Mouse (Mus musculus) intestine, embryonic 16.5 days (tissue): ENCODE measurements around the gene Mbd3. TPM values are rescaled to one million over a fixed set of nuclear protein-coding genes. Genes with fewer than 3 reads are reported as not detected.

Source experiments
- ATAC-seq: fragments of 200-750 bp; cut with Nextera tagmentation; 2 replicates; pipeline ENCODE4 v1.8.0; 2017; ENCODE audit warnings: moderate TSS enrichment, moderate library complexity
- H3K27ac ChIP-seq: fragments of 300-500 bp; sonication (generic); 2 replicates; pipeline ENCODE4 v1.5.1; 2014; ENCODE audit warnings: mild to moderate bottlenecking, low read length
- H3K27me3 ChIP-seq: fragments of 300-500 bp; sonication (generic); replicated peaks from 2 replicates; pipeline ENCODE4 v1.6.1; 2014; ENCODE audit warnings: low read length, control low read depth, mixed read lengths; ENCODE audit not compliant: control insufficient read depth, insufficient read depth
- H3K36me3 ChIP-seq: fragments of 300-500 bp; sonication (generic); 2 replicates; pipeline ENCODE4 v1.6.1; 2014; ENCODE audit warnings: low read length, control low read depth; ENCODE audit not compliant: control insufficient read depth, insufficient read depth
- H3K4me1 ChIP-seq: fragments of 300-500 bp; sonication (generic); 2 replicates; pipeline ENCODE4 v1.6.1; 2014; ENCODE audit warnings: low read length, control low read depth, mixed read lengths; ENCODE audit not compliant: control insufficient read depth, insufficient read depth
- H3K4me2 ChIP-seq: fragments of 300-500 bp; sonication (generic); 2 replicates; pipeline ENCODE4 v1.6.1; 2014; ENCODE audit warnings: low read depth, low read length, control low read depth
- H3K4me3 ChIP-seq: fragments of 300-500 bp; sonication (generic); 2 replicates; pipeline ENCODE4 v1.5.1; 2014; ENCODE audit warnings: mild to moderate bottlenecking, low read length
- H3K9ac ChIP-seq: fragments of 300-500 bp; sonication (generic); 2 replicates; pipeline ENCODE4 v1.6.1; 2014; ENCODE audit warnings: low read depth, low read length
- H3K9me3 ChIP-seq: fragments of 300-500 bp; sonication (generic); 2 replicates; pipeline ENCODE4 v1.6.1; 2016; ENCODE audit warnings: low read length, control low read depth; ENCODE audit not compliant: control insufficient read depth
- whole genome bisulfite sequencing: fragments of 180-500 bp; shearing (Covaris S2); extraction: QIAGEN DNeasy Blood & Tissue Kit; methylation state at CpG from one replicate; pipeline ENCODE4 v1.1.7; 2014; 5-methylcytosine and 5-hydroxymethylcytosine counted together
- polyA plus RNA-seq: library from polyadenylated mRNA; unstranded; fragments of >200 nt; fragmentation: Nextera tagmentation; extraction: Ambion mirVana; gene quantifications from 2 replicates; pipeline ENCODE4 v1.2.1, GENCODE M21; 2015

Mbd3 gene
- polyA plus RNA-seq, 1 experiment from 2014 or later, result 144 TPM

GRCm38 (mm10) chr10:80417841-80418240, 18.5 kb upstream of the Mbd3 start:
- Histone ChIP-seq H3K4me2 (no peak overlapping the region), H3K27me3 (no peaks in the 10 kb centered on the region), H3K4me1 (peaks cover 39% of the 10 kb centered on the region), H3K27ac (no peak overlapping the region), H3K9ac (no peak overlapping the region), H3K36me3 (peaks cover 46% of the 10 kb centered on the region), H3K4me3 (no peak overlapping the region), H3K9me3 (no peaks in the 10 kb centered on the region)
- ATAC-seq, result no peak
- WGBS, result 88% methylated on average over 1 of the region's 1 CpGs

GRCm38 (mm10) chr10:80417371-80417770, 18.0 kb upstream of the Mbd3 start:
- no peaks in the 10 kb centered on the region for H3K27me3 ChIP-seq
- H3K4me1 ChIP-seq, result peaks cover 38% of the 10 kb centered on the region
- 87% methylated on average over 10 of the region's 10 CpGs for WGBS
- H3K9ac ChIP-seq, result no peak overlapping the region
- no peaks in the 10 kb centered on the region for H3K9me3 ChIP-seq
- peaks cover 51% of the 10 kb centered on the region for H3K36me3 ChIP-seq
- H3K27ac ChIP-seq, result no peak overlapping the region
- no peak for ATAC-seq
- H3K4me2 ChIP-seq, result no peak overlapping the region
- H3K4me3 ChIP-seq, result no peak overlapping the region

- H3K4me1 ChIP-seq, result peaks cover 25% of the 10 kb centered on the region
- 87% methylated on average over 7 of the region's 7 CpGs for WGBS
- H3K27me3 ChIP-seq, result no peaks in the 10 kb centered on the region
- no peak for ATAC-seq
- no peak overlapping the region for H3K4me2 ChIP-seq
- H3K27ac ChIP-seq, result no peak overlapping the region
- H3K36me3 ChIP-seq, result peaks cover 60% of the 10 kb centered on the region
- no peaks in the 10 kb centered on the region for H3K9me3 ChIP-seq
- H3K4me3 ChIP-seq, result no peak overlapping the region
- H3K9ac ChIP-seq, result no peak overlapping the region
Measured at GRCm38 (mm10) chr10:80415566-80415965, 16.2 kb upstream of the Mbd3 start.

- 82% methylated on average over 44 of the region's 44 CpGs for WGBS
Measured at GRCm38 (mm10) chr10:80412656-80413541, 13.5 kb upstream of the Mbd3 start.

GRCm38 (mm10) chr10:80407924-80408323, 8.6 kb upstream of the Mbd3 start:
- H3K27ac ChIP-seq, result no peak overlapping the region
- peaks cover 39% of the 10 kb centered on the region for H3K36me3 ChIP-seq
- 0 out of 2 replicates have a peak, but pooled peaks cover 2% of the 10 kb centered on the region for H3K9me3 ChIP-seq
- peaks cover 22% of the 10 kb centered on the region for H3K4me1 ChIP-seq
- H3K9ac ChIP-seq, result peak overlapping the region; percentile 93
- WGBS, result 35% methylated on average over 4 of the region's 4 CpGs
- no peak for ATAC-seq
- no peak overlapping the region for H3K4me2 ChIP-seq
- 0 out of 2 replicates have a peak overlapping the region, but pooled peaks have one; percentile 95 for H3K4me3 ChIP-seq
- H3K27me3 ChIP-seq, result no peaks in the 10 kb centered on the region

More at GRCm38 (mm10) chr10:80412656-80413541, 13.5 kb upstream of the Mbd3 start:
- no peaks in the 10 kb centered on the region for H3K9me3 ChIP-seq
- H3K9ac ChIP-seq, result no peak overlapping the region
- H3K4me3 ChIP-seq, result no peak overlapping the region
- no peaks in the 10 kb centered on the region for H3K27me3 ChIP-seq
- H3K36me3 ChIP-seq, result peaks cover 51% of the 10 kb centered on the region
- H3K27ac ChIP-seq, result 0 out of 2 replicates have a peak overlapping the region, but pooled peaks have one; percentile 6
- ATAC-seq, result no peak
- peaks cover under 1% of the 10 kb centered on the region for H3K4me1 ChIP-seq
- H3K4me2 ChIP-seq, result no peak overlapping the region

- H3K9ac ChIP-seq, result peak within 1 kb of the TSS; percentile 93
- H3K4me3 ChIP-seq, result peak within 1 kb of the TSS; percentile 95
- H3K36me3 ChIP-seq, result peaks cover 35% of the 10 kb centered on the region
- H3K27ac ChIP-seq, result peak within 1 kb of the TSS; percentile 82
- H3K4me2 ChIP-seq, result peak within 1 kb of the TSS; percentile 61
- peak; percentile 84 for ATAC-seq
- H3K9me3 ChIP-seq, result 0 out of 2 replicates have a peak, but pooled peaks cover 2% of the 10 kb centered on the region
- under 1% methylated on average over 27 of the region's 27 CpGs for WGBS
- H3K4me1 ChIP-seq, result peaks cover 22% of the 10 kb centered on the region
- H3K27me3 ChIP-seq, result no peaks in the 10 kb centered on the region
Measured at GRCm38 (mm10) chr10:80406684-80407501, 7.5 kb upstream of the Mbd3 start, which contains the start of gene Uqcr11. Uqcr11 (minus strand) TSS chr10:80406830.

- Histone ChIP-seq H3K27me3 (no peaks in the 10 kb centered on the region), H3K4me1 (peaks cover 22% of the 10 kb centered on the region), H3K27ac (no peak overlapping the region), H3K4me2 (peak overlapping the region; percentile 61), H3K9ac (peak overlapping the region; percentile 93), H3K9me3 (0 out of 2 replicates have a peak, but pooled peaks cover 2% of the 10 kb centered on the region), H3K4me3 (peak overlapping the region; percentile 95), H3K36me3 (peaks cover 22% of the 10 kb centered on the region)
- no peak for ATAC-seq
- 52% methylated on average over 10 of the region's 10 CpGs for WGBS
Measured at GRCm38 (mm10) chr10:80405481-80406173, 6.3 kb upstream of the Mbd3 start.

- Histone ChIP-seq H3K9ac (no peak overlapping the region), H3K4me2 (no peak overlapping the region), H3K27ac (no peak overlapping the region), H3K4me3 (no peak overlapping the region), H3K4me1 (peaks cover 29% of the 10 kb centered on the region), H3K27me3 (no peaks in the 10 kb centered on the region), H3K36me3 (peaks cover 18% of the 10 kb centered on the region), H3K9me3 (0 out of 2 replicates have a peak, but pooled peaks cover 2% of the 10 kb centered on the region)
- no peak for ATAC-seq
- WGBS, result 92% methylated on average over 4 of the region's 4 CpGs
Measured at GRCm38 (mm10) chr10:80403044-80403692, 3.8 kb upstream of the Mbd3 start.
